Mouse (Mus musculus): ENCODE results near the gene Usp47. TPM values are rescaled to one million over a fixed set of nuclear protein-coding genes. Genes with fewer than 3 reads are reported as not detected.

The Usp47 gene
- 3.1 and 6.7 TPM in 2 replicates for polyA plus RNA-seq (2012; rRNA removed)

GRCm38 (mm10) chr7:112023150-112023600, at the start of gene Usp47:
TSS of gene Usp47 (plus strand) at chr7:112023504.
- Histone ChIP-seq H3K27ac (ENCODE audit: insufficient read depth, low read depth, low read length) (peak within 1 kb of the TSS; percentile 91), H3K4me1 (ENCODE audit: control insufficient read depth, insufficient read depth, insufficient read length, low read length) (peaks cover 2% of the 10 kb centered on the region; the same call in 1 of the 2 replicates), H3K4me3 (ENCODE audit: low read depth, low read length) (peak within 1 kb of the TSS; percentile 98), H3K27me3 (ENCODE audit: control insufficient read depth, insufficient read depth, low read length) (no peaks in the 10 kb centered on the region), H3K36me3 (ENCODE audit: control insufficient read depth, insufficient read depth, low read length) (0 out of 2 replicates have a peak, but pooled peaks cover under 1% of the 10 kb centered on the region)
- under 1% methylated on average over 54 of the region's 54 CpGs for WGBS
- TF ChIP-seq POLR2A (IDR thresholded peaks at IDR 0.05; ENCODE audit: low read depth, low read length) (no peak; the same call in 1 of the 2 replicates), CTCF (IDR thresholded peaks at IDR 0.05; ENCODE audit: extremely low read depth, insufficient read length, insufficient replicate concordance, low read depth, low read length) (peak; percentile 70)

- WGBS, result 47% methylated on average over 2 of the region's 2 CpGs
Measured at GRCm38 (mm10) chr7:111976401-111976800, 46.9 kb upstream of the Usp47 start.

GRCm38 (mm10) chr7:111977871-111978270, 45.4 kb upstream of the Usp47 start:
- no peak for TF ChIP-seq POLR2A (IDR thresholded peaks at IDR 0.05; ENCODE audit: low read depth, low read length)
- no peak for TF ChIP-seq CTCF (IDR thresholded peaks at IDR 0.05; ENCODE audit: extremely low read depth, insufficient read length, insufficient replicate concordance, low read depth, low read length)
- Histone ChIP-seq H3K4me1 (ENCODE audit: control insufficient read depth, insufficient read depth, insufficient read length, low read length) (no peaks in the 10 kb centered on the region), H3K36me3 (ENCODE audit: control insufficient read depth, insufficient read depth, low read length) (no peaks in the 10 kb centered on the region), H3K27ac (ENCODE audit: insufficient read depth, low read depth, low read length) (no peak overlapping the region), H3K27me3 (ENCODE audit: control insufficient read depth, insufficient read depth, low read length) (no peaks in the 10 kb centered on the region), H3K4me3 (ENCODE audit: low read depth, low read length) (no peak overlapping the region)
- WGBS, result 57% methylated on average over 3 of the region's 3 CpGs

More at GRCm38 (mm10) chr7:111976401-111976800, 46.9 kb upstream of the Usp47 start:
- Histone ChIP-seq H3K36me3 (ENCODE audit: control insufficient read depth, insufficient read depth, low read length) (no peaks in the 10 kb centered on the region), H3K4me3 (ENCODE audit: low read depth, low read length) (no peak overlapping the region), H3K27ac (ENCODE audit: insufficient read depth, low read depth, low read length) (no peak overlapping the region), H3K27me3 (ENCODE audit: control insufficient read depth, insufficient read depth, low read length) (no peaks in the 10 kb centered on the region), H3K4me1 (ENCODE audit: control insufficient read depth, insufficient read depth, insufficient read length, low read length) (no peaks in the 10 kb centered on the region)
- TF ChIP-seq CTCF (IDR thresholded peaks at IDR 0.05; ENCODE audit: extremely low read depth, insufficient read length, insufficient replicate concordance, low read depth, low read length) (no peak), POLR2A (IDR thresholded peaks at IDR 0.05; ENCODE audit: low read depth, low read length) (no peak)

- H3K27me3 ChIP-seq (ENCODE audit: control insufficient read depth, insufficient read depth, low read length), result no peaks in the 10 kb centered on the region
- no peak overlapping the region for H3K27ac ChIP-seq (ENCODE audit: insufficient read depth, low read depth, low read length)
- 93% methylated on average over 15 of the region's 15 CpGs for WGBS
- H3K4me3 ChIP-seq (ENCODE audit: low read depth, low read length), result no peak overlapping the region
- TF ChIP-seq CTCF (IDR thresholded peaks at IDR 0.05; ENCODE audit: extremely low read depth, insufficient read length, insufficient replicate concordance, low read depth, low read length) (no peak), POLR2A (IDR thresholded peaks at IDR 0.05; ENCODE audit: low read depth, low read length) (no peak)
- H3K4me1 ChIP-seq (ENCODE audit: control insufficient read depth, insufficient read depth, insufficient read length, low read length), result no peaks in the 10 kb centered on the region
- no peaks in the 10 kb centered on the region for H3K36me3 ChIP-seq (ENCODE audit: control insufficient read depth, insufficient read depth, low read length)
Measured at GRCm38 (mm10) chr7:111982296-111982695, 41.0 kb upstream of the Usp47 start.

GRCm38 (mm10) chr7:111984530-111984929, 38.8 kb upstream of the Usp47 start:
- Histone ChIP-seq H3K4me3 (ENCODE audit: low read depth, low read length) (no peak overlapping the region), H3K27me3 (ENCODE audit: control insufficient read depth, insufficient read depth, low read length) (no peaks in the 10 kb centered on the region), H3K27ac (ENCODE audit: insufficient read depth, low read depth, low read length) (no peak overlapping the region), H3K4me1 (ENCODE audit: control insufficient read depth, insufficient read depth, insufficient read length, low read length) (no peaks in the 10 kb centered on the region), H3K36me3 (ENCODE audit: control insufficient read depth, insufficient read depth, low read length) (no peaks in the 10 kb centered on the region)
- no peak for TF ChIP-seq POLR2A (IDR thresholded peaks at IDR 0.05; ENCODE audit: low read depth, low read length)
- no peak for TF ChIP-seq CTCF (IDR thresholded peaks at IDR 0.05; ENCODE audit: extremely low read depth, insufficient read length, insufficient replicate concordance, low read depth, low read length)
- WGBS, result 94% methylated on average over 3 of the region's 3 CpGs

- Histone ChIP-seq H3K36me3 (ENCODE audit: control insufficient read depth, insufficient read depth, low read length) (no peaks in the 10 kb centered on the region), H3K4me1 (ENCODE audit: control insufficient read depth, insufficient read depth, insufficient read length, low read length) (no peaks in the 10 kb centered on the region), H3K27ac (ENCODE audit: insufficient read depth, low read depth, low read length) (no peak overlapping the region), H3K27me3 (ENCODE audit: control insufficient read depth, insufficient read depth, low read length) (no peaks in the 10 kb centered on the region), H3K4me3 (ENCODE audit: low read depth, low read length) (no peak overlapping the region)
- TF ChIP-seq CTCF (IDR thresholded peaks at IDR 0.05; ENCODE audit: extremely low read depth, insufficient read length, insufficient replicate concordance, low read depth, low read length), result no peak
- TF ChIP-seq POLR2A (IDR thresholded peaks at IDR 0.05; ENCODE audit: low read depth, low read length), result no peak
- 57% methylated on average over 4 of the region's 4 CpGs for WGBS
Measured at GRCm38 (mm10) chr7:111985266-111985665, 38.0 kb upstream of the Usp47 start.

- no peaks in the 10 kb centered on the region for H3K4me1 ChIP-seq (ENCODE audit: control insufficient read depth, insufficient read depth, insufficient read length, low read length)
- H3K27ac ChIP-seq (ENCODE audit: insufficient read depth, low read depth, low read length), result no peak overlapping the region
- H3K27me3 ChIP-seq (ENCODE audit: control insufficient read depth, insufficient read depth, low read length), result no peaks in the 10 kb centered on the region
- no peak overlapping the region for H3K4me3 ChIP-seq (ENCODE audit: low read depth, low read length)
- 79% methylated on average over 3 of the region's 3 CpGs for WGBS
- TF ChIP-seq POLR2A (IDR thresholded peaks at IDR 0.05; ENCODE audit: low read depth, low read length) (no peak), CTCF (IDR thresholded peaks at IDR 0.05; ENCODE audit: extremely low read depth, insufficient read length, insufficient replicate concordance, low read depth, low read length) (no peak)
- no peaks in the 10 kb centered on the region for H3K36me3 ChIP-seq (ENCODE audit: control insufficient read depth, insufficient read depth, low read length)
Measured at GRCm38 (mm10) chr7:111986906-111987305, 36.4 kb upstream of the Usp47 start.
